Mouse (Mus musculus) liver, embryonic 14.5 days (tissue): ENCODE results near the gene Rem2. TPM values are rescaled to one million over a fixed set of nuclear protein-coding genes. Genes with fewer than 3 reads are reported as not detected.

Experiments used
- ATAC-seq: fragments of 200-750 bp; cut with Nextera tagmentation; 2 replicates; pipeline ENCODE4 v1.8.0; 2017; ENCODE audit warnings: moderate number of reproducible peaks, mild to moderate bottlenecking, moderate library complexity; ENCODE audit not compliant: insufficient read depth
- DNase-seq, 3 experiments: peaks; one replicate each; pipeline ENCODE4 v3.0.0-alpha.2; 2012 to 2013; ENCODE audit warnings: low read depth in 3 of 3, low spot score in 3 of 3
- H3K27ac ChIP-seq: fragments of 300-500 bp; sonication (generic); 2 replicates; pipeline ENCODE4 v1.5.1; 2014; ENCODE audit warnings: moderate library complexity, mild to moderate bottlenecking, control low read depth, inconsistent platforms
- H3K27me3 ChIP-seq: fragments of 300-500 bp; sonication (generic); 2 replicates; pipeline ENCODE4 v1.6.1; 2014; ENCODE audit warnings: mild to moderate bottlenecking, low read length, moderate library complexity; ENCODE audit not compliant: control insufficient read depth, insufficient read depth
- H3K36me3 ChIP-seq: fragments of 300-500 bp; sonication (generic); replicated peaks from 2 replicates; pipeline ENCODE4 v1.6.1; 2014; ENCODE audit warnings: low read depth; ENCODE audit not compliant: control insufficient read depth, insufficient read depth
- H3K4me1 ChIP-seq, 2 experiments: fragments of 200-500 bp in 1 of 2; fragments of 300-500 bp in 1 of 2; sonication (generic) in 1 of 2; replicated peaks; 2 replicates each; pipeline ENCODE4 v1.6.1; 2012 to 2014; ENCODE audit warnings: antibody characterized with exemption in 1 of 2, inconsistent platforms in 1 of 2, low read length in 1 of 2; ENCODE audit not compliant: control insufficient read depth in 2 of 2, insufficient read depth in 2 of 2
- H3K4me2 ChIP-seq: fragments of 300-500 bp; sonication (generic); 2 replicates; pipeline ENCODE4 v1.6.1; 2014; ENCODE audit warnings: low read depth, mild to moderate bottlenecking, control low read depth, moderate library complexity
- H3K4me3 ChIP-seq, 2 experiments: fragments of 200-500 bp in 1 of 2; fragments of 300-500 bp in 1 of 2; sonication (generic) in 1 of 2; 2 replicates each; pipeline ENCODE4 v1.5.1; 2012 to 2014; ENCODE audit warnings: low read depth in 2 of 2, low read length in 2 of 2, mild to moderate bottlenecking in 2 of 2, control low read depth in 1 of 2, inconsistent platforms in 1 of 2, moderate library complexity in 1 of 2; ENCODE audit not compliant: insufficient read depth in 1 of 2
- H3K9ac ChIP-seq: fragments of 300-500 bp; sonication (generic); replicated peaks from 2 replicates; pipeline ENCODE4 v1.6.1; 2014; ENCODE audit warnings: mild to moderate bottlenecking, control low read depth, moderate library complexity
- H3K9me3 ChIP-seq: fragments of 300-500 bp; sonication (generic); 2 replicates; pipeline ENCODE4 v1.6.1; 2016; ENCODE audit warnings: low read length, mixed read lengths; ENCODE audit not compliant: control insufficient read depth
- CTCF ChIP-seq: IDR thresholded peaks from 2 replicates; pipeline ENCODE4 v1.5.1; 2016; ENCODE audit warnings: antibody characterized with exemption, low read depth, control low read depth
- EP300 ChIP-seq: IDR thresholded peaks from 2 replicates; pipeline ENCODE4 v1.6.1; 2016; ENCODE audit warnings: antibody characterized with exemption, low read depth
- WGBS: fragments of 180-500 bp; shearing (Covaris S2); extraction: QIAGEN DNeasy Blood & Tissue Kit; methylation state at CpG from one replicate; pipeline ENCODE4 v1.1.7; 2014; ENCODE audit not compliant: insufficient replicate concordance; 5-methylcytosine and 5-hydroxymethylcytosine counted together
- polyA plus RNA-seq, 2 experiments: library from polyadenylated mRNA; depleted of rRNA in 1 of 2; stranded (reverse) in 1 of 2; unstranded in 1 of 2; fragments of >200 nt; fragmentation: Nextera tagmentation in 1 of 2; extraction: Ambion mirVana in 1 of 2; gene quantifications; 2 replicates each; pipeline versions ENCODE4 v1.2.1 to v1.2.3; 2012 to 2014

The Rem2 gene
- polyA plus RNA-seq, 2 experiments, result 0.05 to 0.09 TPM

GRCm38 (mm10) chr14:54481402-54481801, 5.5 kb downstream of the Rem2 start:
- 26% methylated on average over 8 of the region's 8 CpGs for WGBS
- Histone ChIP-seq H3K4me1 (peaks cover 0 to 5% of the 10 kb centered on the region in 2 experiments; a peak in 1 of 4 replicates), H3K9me3 (no peaks in the 10 kb centered on the region), H3K27ac (no peak overlapping the region), H3K27me3 (peaks cover 39% of the 10 kb centered on the region), H3K36me3 (no peaks in the 10 kb centered on the region), H3K9ac (no peak overlapping the region), H3K4me3 (no peak overlapping the region), H3K4me2 (no peak overlapping the region)
- no peak for ATAC-seq
- TF ChIP-seq CTCF (no peak), EP300 (no peak)
- no peak for DNase-seq

GRCm38 (mm10) chr14:54482498-54482897, 6.6 kb downstream of the Rem2 start:
- TF ChIP-seq CTCF, result peak; percentile 89
- TF ChIP-seq EP300, result no peak
- DNase-seq, result peak in 2 of 3 experiments; percentile 35 to 38

GRCm38 (mm10) chr14:54485899-54486298, 10.0 kb downstream of the Rem2 start:
- Histone ChIP-seq H3K4me2 (no peak overlapping the region), H3K4me3 (no peak overlapping the region), H3K27ac (no peak overlapping the region), H3K27me3 (no peaks in the 10 kb centered on the region), H3K4me1 (peaks cover 0 to 2% of the 10 kb centered on the region in 2 experiments; a peak in 1 of 4 replicates), H3K9me3 (no peaks in the 10 kb centered on the region), H3K9ac (no peak overlapping the region), H3K36me3 (no peaks in the 10 kb centered on the region)
- TF ChIP-seq CTCF, result no peak
- TF ChIP-seq EP300, result 0 out of 2 replicates have a peak, but pooled peaks have one; percentile 15
- WGBS, result 34% methylated on average over 7 of the region's 7 CpGs
- DNase-seq (no peak), ATAC-seq (no peak)

More at GRCm38 (mm10) chr14:54482498-54482897, 6.6 kb downstream of the Rem2 start:
- WGBS, result 39% methylated on average over 9 of the region's 9 CpGs
- no peak for ATAC-seq
- no peak overlapping the region for H3K4me2 ChIP-seq
- no peaks in the 10 kb centered on the region for H3K36me3 ChIP-seq
- H3K27me3 ChIP-seq, result peaks cover 32% of the 10 kb centered on the region
- H3K4me3 ChIP-seq, result no peak overlapping the region
- H3K9me3 ChIP-seq, result no peaks in the 10 kb centered on the region
- no peak overlapping the region for H3K9ac ChIP-seq
- peaks cover 0 to 2% of the 10 kb centered on the region in 2 experiments; a peak in 1 of 4 replicates for H3K4me1 ChIP-seq
- H3K27ac ChIP-seq, result no peak overlapping the region

- no peak overlapping the region for H3K4me3 ChIP-seq
- no peak for DNase-seq
- TF ChIP-seq CTCF, result no peak
- no peak for TF ChIP-seq EP300
Observed at GRCm38 (mm10) chr14:54487732-54488131, 11.8 kb downstream of the Rem2 start.

GRCm38 (mm10) chr14:54488350-54488749, 12.4 kb downstream of the Rem2 start:
- H3K36me3 ChIP-seq, result no peaks in the 10 kb centered on the region
- H3K9me3 ChIP-seq, result no peaks in the 10 kb centered on the region
- no peak overlapping the region for H3K27ac ChIP-seq
- H3K4me1 ChIP-seq, result peaks cover 0 to 7% of the 10 kb centered on the region in 2 experiments; a peak in 2 of 4 replicates
- H3K9ac ChIP-seq, result no peak overlapping the region
- H3K27me3 ChIP-seq, result no peaks in the 10 kb centered on the region
- H3K4me3 ChIP-seq, result no peak overlapping the region
- ATAC-seq (no peak), DNase-seq (no peak)
- no peak overlapping the region for H3K4me2 ChIP-seq
- TF ChIP-seq EP300, result no peak
- no peak for TF ChIP-seq CTCF

More at GRCm38 (mm10) chr14:54487732-54488131, 11.8 kb downstream of the Rem2 start:
- Histone ChIP-seq H3K4me2 (no peak overlapping the region), H3K27me3 (no peaks in the 10 kb centered on the region), H3K27ac (no peak overlapping the region), H3K9me3 (no peaks in the 10 kb centered on the region), H3K36me3 (no peaks in the 10 kb centered on the region), H3K4me1 (peaks cover 0 to 7% of the 10 kb centered on the region in 2 experiments; a peak in 2 of 4 replicates), H3K9ac (no peak overlapping the region)
- no peak for ATAC-seq
- 47% methylated on average over 2 of the region's 2 CpGs for WGBS
